Mouse (Mus musculus): ENCODE results near the gene Vgll4. TPM values are rescaled to one million over a fixed set of nuclear protein-coding genes. Genes with fewer than 3 reads are reported as not detected.

Gene Vgll4
- polyA plus RNA-seq, 2 experiments: 70.1 to 103 TPM

DNA sequence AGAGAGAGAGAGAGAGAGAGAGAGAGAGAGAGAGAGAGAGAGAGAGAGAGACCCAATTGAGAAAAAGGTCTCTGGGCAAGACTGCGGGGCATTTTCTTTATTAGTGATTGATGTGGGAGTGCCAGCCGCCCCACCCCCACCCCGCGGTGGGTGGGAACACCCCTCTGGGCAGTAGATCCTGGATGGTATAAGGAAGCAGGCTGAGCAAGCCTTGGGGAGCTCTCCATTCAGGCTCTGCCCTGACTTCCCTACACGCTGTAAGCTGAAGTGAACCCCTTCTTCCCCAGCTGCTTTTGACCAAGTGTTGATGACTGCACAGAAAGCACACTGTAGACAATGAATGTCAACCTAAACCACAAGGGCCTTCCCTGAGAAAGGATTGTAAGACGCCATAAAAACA is 592 bp upstream of the Vgll4 start:
- H3K27ac ChIP-seq (replicated peaks; ENCODE audit: low read depth, low read length): no peak overlapping the region
- no peak overlapping the region for H3K9ac ChIP-seq (ENCODE audit: low read depth, low read length, severe bottlenecking)
- 0 out of 2 replicates have a peak overlapping the region, but pooled peaks have one; percentile 100 for H3K4me2 ChIP-seq (replicated peaks; ENCODE audit: low read depth, low read length, severe bottlenecking)
- TF ChIP-seq POLR2A (IDR thresholded peaks at IDR 0.05; ENCODE audit: borderline replicate concordance, extremely low read depth, insufficient read depth, insufficient read length): no peak
- DNase-seq (ENCODE audit: low spot score): no peak
- H3K36me3 ChIP-seq (ENCODE audit: control insufficient read depth, insufficient read depth, low read length): no peaks in the 10 kb centered on the region
- ATAC-seq (ENCODE audit: low FRiP score, low read depth): no peak
- H3K4me1 ChIP-seq (ENCODE audit: control insufficient read depth, insufficient read depth, low read length): peaks cover 11% of the 10 kb centered on the region; the same call in 1 of the 2 replicates
- H3K27me3 ChIP-seq (ENCODE audit: control insufficient read depth, insufficient read depth, low read length): no peaks in the 10 kb centered on the region
- no peak overlapping the region for H3K4me3 ChIP-seq (replicated peaks; ENCODE audit: low read length)
- WGBS: 16% methylated on average over 6 of the region's 6 CpGs
- H3K9me3 ChIP-seq (ENCODE audit: control insufficient read depth, low read length): no peaks in the 10 kb centered on the region

- H3K27me3 ChIP-seq (ENCODE audit: control insufficient read depth, insufficient read depth, low read length): no peaks in the 10 kb centered on the region
- H3K9ac ChIP-seq (ENCODE audit: low read depth, low read length, severe bottlenecking): peak overlapping the region; percentile 82
- under 1% methylated on average over 46 of the region's 82 CpGs for WGBS
- H3K9me3 ChIP-seq (ENCODE audit: control insufficient read depth, low read length): no peaks in the 10 kb centered on the region
- peak; percentile 89 for DNase-seq (ENCODE audit: low spot score)
- peak overlapping the region; percentile 76 for H3K4me3 ChIP-seq (replicated peaks; ENCODE audit: low read length)
- TF ChIP-seq POLR2A (IDR thresholded peaks at IDR 0.05; ENCODE audit: borderline replicate concordance, extremely low read depth, insufficient read depth, insufficient read length): 0 out of 2 replicates have a peak, but pooled peaks have one; percentile 49
- no peaks in the 10 kb centered on the region for H3K36me3 ChIP-seq (ENCODE audit: control insufficient read depth, insufficient read depth, low read length)
- H3K4me2 ChIP-seq (replicated peaks; ENCODE audit: low read depth, low read length, severe bottlenecking): peak overlapping the region; percentile 100
- H3K4me1 ChIP-seq (ENCODE audit: control insufficient read depth, insufficient read depth, low read length): peaks cover 22% of the 10 kb centered on the region
- peak overlapping the region; percentile 79 for H3K27ac ChIP-seq (replicated peaks; ENCODE audit: low read depth, low read length)
- peak; percentile 84 for ATAC-seq (ENCODE audit: low FRiP score, low read depth)
Measured at GRCm38 (mm10) chr6:114968361-114969212, 1.2 kb downstream of the Vgll4 start.

- H3K27ac ChIP-seq (replicated peaks; ENCODE audit: low read depth, low read length): no peak overlapping the region
- no peak for TF ChIP-seq POLR2A (IDR thresholded peaks at IDR 0.05; ENCODE audit: borderline replicate concordance, extremely low read depth, insufficient read depth, insufficient read length)
- DNase-seq (ENCODE audit: low spot score): no peak
- peak overlapping the region; percentile 82; the same call in 1 of the 2 replicates for H3K9ac ChIP-seq (ENCODE audit: low read depth, low read length, severe bottlenecking)
- ATAC-seq (ENCODE audit: low FRiP score, low read depth): no peak
- no peaks in the 10 kb centered on the region for H3K27me3 ChIP-seq (ENCODE audit: control insufficient read depth, insufficient read depth, low read length)
- WGBS: 31% methylated on average over 12 of the region's 12 CpGs
- peaks cover 28% of the 10 kb centered on the region for H3K4me1 ChIP-seq (ENCODE audit: control insufficient read depth, insufficient read depth, low read length)
- H3K4me2 ChIP-seq (replicated peaks; ENCODE audit: low read depth, low read length, severe bottlenecking): peak overlapping the region; percentile 100
- no peaks in the 10 kb centered on the region for H3K9me3 ChIP-seq (ENCODE audit: control insufficient read depth, low read length)
- peak overlapping the region; percentile 76 for H3K4me3 ChIP-seq (replicated peaks; ENCODE audit: low read length)
- no peaks in the 10 kb centered on the region for H3K36me3 ChIP-seq (ENCODE audit: control insufficient read depth, insufficient read depth, low read length)
Measured at GRCm38 (mm10) chr6:114967623-114968022, 2.2 kb downstream of the Vgll4 start.

- H3K4me3 ChIP-seq (replicated peaks; ENCODE audit: low read length): no peak overlapping the region
- 41% methylated on average over 2 of the region's 2 CpGs for WGBS
Measured at GRCm38 (mm10) chr6:114966396-114967154, 3.2 kb downstream of the Vgll4 start.

GRCm38 (mm10) chr6:114965802-114966201 is 4.0 kb downstream of the Vgll4 start:
- 83% methylated on average over 3 of the region's 3 CpGs for WGBS
- H3K4me1 ChIP-seq (ENCODE audit: control insufficient read depth, insufficient read depth, low read length): peaks cover 28% of the 10 kb centered on the region
- no peaks in the 10 kb centered on the region for H3K36me3 ChIP-seq (ENCODE audit: control insufficient read depth, insufficient read depth, low read length)
- H3K4me3 ChIP-seq (replicated peaks; ENCODE audit: low read length): no peak overlapping the region
- H3K9me3 ChIP-seq (ENCODE audit: control insufficient read depth, low read length): no peaks in the 10 kb centered on the region
- H3K27me3 ChIP-seq (ENCODE audit: control insufficient read depth, insufficient read depth, low read length): no peaks in the 10 kb centered on the region
- ATAC-seq (ENCODE audit: low FRiP score, low read depth) (no peak), DNase-seq (ENCODE audit: low spot score) (no peak)
- TF ChIP-seq POLR2A (IDR thresholded peaks at IDR 0.05; ENCODE audit: borderline replicate concordance, extremely low read depth, insufficient read depth, insufficient read length): no peak
- H3K4me2 ChIP-seq (replicated peaks; ENCODE audit: low read depth, low read length, severe bottlenecking): no peak overlapping the region
- no peak overlapping the region for H3K27ac ChIP-seq (replicated peaks; ENCODE audit: low read depth, low read length)
- no peak overlapping the region for H3K9ac ChIP-seq (ENCODE audit: low read depth, low read length, severe bottlenecking)

More at GRCm38 (mm10) chr6:114966396-114967154, 3.2 kb downstream of the Vgll4 start:
- peaks cover 28% of the 10 kb centered on the region for H3K4me1 ChIP-seq (ENCODE audit: control insufficient read depth, insufficient read depth, low read length)
- no peaks in the 10 kb centered on the region for H3K27me3 ChIP-seq (ENCODE audit: control insufficient read depth, insufficient read depth, low read length)
- H3K9ac ChIP-seq (ENCODE audit: low read depth, low read length, severe bottlenecking): no peak overlapping the region
- ATAC-seq (ENCODE audit: low FRiP score, low read depth): no peak
- no peak for DNase-seq (ENCODE audit: low spot score)
- no peaks in the 10 kb centered on the region for H3K9me3 ChIP-seq (ENCODE audit: control insufficient read depth, low read length)
- H3K27ac ChIP-seq (replicated peaks; ENCODE audit: low read depth, low read length): no peak overlapping the region
- TF ChIP-seq POLR2A (IDR thresholded peaks at IDR 0.05; ENCODE audit: borderline replicate concordance, extremely low read depth, insufficient read depth, insufficient read length): no peak
- H3K4me2 ChIP-seq (replicated peaks; ENCODE audit: low read depth, low read length, severe bottlenecking): peak overlapping the region; percentile 100; the same call in 1 of the 2 replicates
- H3K36me3 ChIP-seq (ENCODE audit: control insufficient read depth, insufficient read depth, low read length): no peaks in the 10 kb centered on the region

Measured in limb, embryonic 14.5 days (tissue).